Mouse (Mus musculus): ENCODE data around the gene Lsamp. TPM values are rescaled to one million over a fixed set of nuclear protein-coding genes. Genes with fewer than 3 reads are reported as not detected.
A peak's percentile ranks its signal among the peaks of the same experiment; 100 is the strongest.

Lsamp gene
- total and polyA plus RNA-seq, 2 experiments from 2014 or later: 0.61 to 0.95 TPM

- Histone ChIP-seq H3K4me1 (ENCODE audit: control insufficient read depth, insufficient read depth) (no peaks in the 10 kb centered on the region), H3K27ac (ENCODE audit: low read depth) (no peak overlapping the region), H3K27me3 (ENCODE audit: control insufficient read depth, insufficient read depth, low read length) (no peaks in the 10 kb centered on the region), H3K9ac (replicated peaks; ENCODE audit: low read depth, low read length) (no peak overlapping the region), H3K36me3 (replicated peaks; ENCODE audit: control insufficient read depth, insufficient read depth, low read length) (no peaks in the 10 kb centered on the region), H3K9me3 (replicated peaks; ENCODE audit: control insufficient read depth, low read length) (no peaks in the 10 kb centered on the region), H3K4me2 (ENCODE audit: low read depth, low read length) (no peak overlapping the region), H3K4me3 (ENCODE audit: low read depth, low read length) (no peak overlapping the region)
- 65% methylated on average over 3 of the region's 3 CpGs for WGBS
- no peak for TF ChIP-seq EP300 (IDR thresholded peaks at IDR 0.05; ENCODE audit: low read depth)
- TF ChIP-seq CTCF (IDR thresholded peaks at IDR 0.05; ENCODE audit: low read depth): no peak
- DNase-seq (ENCODE audit: low spot score) (no peak), ATAC-seq (ENCODE audit: insufficient read depth, low read depth) (no peak)
These were observed 2194.7 kb downstream of the Lsamp start for GRCm38 (mm10) chr16:42178866-42179265.

GRCm38 (mm10) chr16:42180025-42180424 is 2195.9 kb downstream of the Lsamp start:
- H3K4me2 ChIP-seq (ENCODE audit: low read depth, low read length): no peak overlapping the region
- ATAC-seq (ENCODE audit: insufficient read depth, low read depth) (no peak), DNase-seq (ENCODE audit: low spot score) (no peak)
- H3K4me3 ChIP-seq (ENCODE audit: low read depth, low read length): no peak overlapping the region
- no peak overlapping the region for H3K27ac ChIP-seq (ENCODE audit: low read depth)
- no peaks in the 10 kb centered on the region for H3K4me1 ChIP-seq (ENCODE audit: control insufficient read depth, insufficient read depth)
- no peaks in the 10 kb centered on the region for H3K9me3 ChIP-seq (replicated peaks; ENCODE audit: control insufficient read depth, low read length)
- WGBS: 74% methylated on average over 6 of the region's 6 CpGs
- TF ChIP-seq EP300 (IDR thresholded peaks at IDR 0.05; ENCODE audit: low read depth): no peak
- no peak overlapping the region for H3K9ac ChIP-seq (replicated peaks; ENCODE audit: low read depth, low read length)
- H3K36me3 ChIP-seq (replicated peaks; ENCODE audit: control insufficient read depth, insufficient read depth, low read length): no peaks in the 10 kb centered on the region
- no peaks in the 10 kb centered on the region for H3K27me3 ChIP-seq (ENCODE audit: control insufficient read depth, insufficient read depth, low read length)

GRCm38 (mm10) chr16:42180473-42180872 is 2196.3 kb downstream of the Lsamp start:
- ATAC-seq (ENCODE audit: insufficient read depth, low read depth): no peak
- Histone ChIP-seq H3K4me1 (ENCODE audit: control insufficient read depth, insufficient read depth) (no peaks in the 10 kb centered on the region), H3K27me3 (ENCODE audit: control insufficient read depth, insufficient read depth, low read length) (no peaks in the 10 kb centered on the region), H3K27ac (ENCODE audit: low read depth) (no peak overlapping the region), H3K9ac (replicated peaks; ENCODE audit: low read depth, low read length) (no peak overlapping the region), H3K9me3 (replicated peaks; ENCODE audit: control insufficient read depth, low read length) (no peaks in the 10 kb centered on the region), H3K36me3 (replicated peaks; ENCODE audit: control insufficient read depth, insufficient read depth, low read length) (no peaks in the 10 kb centered on the region), H3K4me3 (ENCODE audit: low read depth, low read length) (no peak overlapping the region), H3K4me2 (ENCODE audit: low read depth, low read length) (no peak overlapping the region)
- no peak for DNase-seq (ENCODE audit: low spot score)
- WGBS: 90% methylated on average over 11 of the region's 11 CpGs
- TF ChIP-seq EP300 (IDR thresholded peaks at IDR 0.05; ENCODE audit: low read depth): no peak
- TF ChIP-seq CTCF (IDR thresholded peaks at IDR 0.05; ENCODE audit: low read depth): no peak

- Histone ChIP-seq H3K27me3 (ENCODE audit: control insufficient read depth, insufficient read depth, low read length) (no peaks in the 10 kb centered on the region), H3K4me1 (ENCODE audit: control insufficient read depth, insufficient read depth) (no peaks in the 10 kb centered on the region; the same call in 1 of the 2 replicates), H3K9ac (replicated peaks; ENCODE audit: low read depth, low read length) (no peak overlapping the region; the same call in 1 of the 2 replicates), H3K27ac (ENCODE audit: low read depth) (0 out of 2 replicates have a peak overlapping the region, but pooled peaks have one; percentile 12), H3K9me3 (replicated peaks; ENCODE audit: control insufficient read depth, low read length) (no peaks in the 10 kb centered on the region), H3K4me2 (ENCODE audit: low read depth, low read length) (peak overlapping the region; percentile 96), H3K4me3 (ENCODE audit: low read depth, low read length) (peak overlapping the region; percentile 58), H3K36me3 (replicated peaks; ENCODE audit: control insufficient read depth, insufficient read depth, low read length) (no peaks in the 10 kb centered on the region)
- 33% methylated on average over 14 of the region's 14 CpGs for whole genome bisulfite sequencing
- peak; percentile 24 for DNase-seq (ENCODE audit: low spot score)
- TF ChIP-seq EP300 (IDR thresholded peaks at IDR 0.05; ENCODE audit: low read depth): no peak
- TF ChIP-seq CTCF (IDR thresholded peaks at IDR 0.05; ENCODE audit: low read depth): no peak
- peak; percentile 19; the same call in 1 of the 2 replicates for ATAC-seq (ENCODE audit: insufficient read depth, low read depth)
These were observed 2205.4 kb downstream of the Lsamp start for GRCm38 (mm10) chr16:42189431-42190081.

GRCm38 (mm10) chr16:42190114-42191045 is 2206.2 kb downstream of the Lsamp start:
- Histone ChIP-seq H3K9ac (replicated peaks; ENCODE audit: low read depth, low read length) (peak overlapping the region; percentile 66), H3K36me3 (replicated peaks; ENCODE audit: control insufficient read depth, insufficient read depth, low read length) (no peaks in the 10 kb centered on the region), H3K27ac (ENCODE audit: low read depth) (peak overlapping the region; percentile 90), H3K4me3 (ENCODE audit: low read depth, low read length) (peak overlapping the region; percentile 58), H3K4me2 (ENCODE audit: low read depth, low read length) (peak overlapping the region; percentile 96), H3K27me3 (ENCODE audit: control insufficient read depth, insufficient read depth, low read length) (no peaks in the 10 kb centered on the region), H3K9me3 (replicated peaks; ENCODE audit: control insufficient read depth, low read length) (no peaks in the 10 kb centered on the region), H3K4me1 (ENCODE audit: control insufficient read depth, insufficient read depth) (no peaks in the 10 kb centered on the region; the same call in 1 of the 2 replicates)
- TF ChIP-seq EP300 (IDR thresholded peaks at IDR 0.05; ENCODE audit: low read depth): no peak; the same call in 1 of the 2 replicates
- peak; percentile 80 for TF ChIP-seq CTCF (IDR thresholded peaks at IDR 0.05; ENCODE audit: low read depth)
- under 1% methylated on average over 44 of the region's 44 CpGs for WGBS
- DNase-seq (ENCODE audit: low spot score) (peak; percentile 93), ATAC-seq (ENCODE audit: insufficient read depth, low read depth) (peak; percentile 98)

Small RNA genes lying within 50 kb of the gene (microRNA-seq; reads per million reads assigned to microRNA genes)
- gene Gm27887: not detected
- gene Gm47276: not detected
